Mouse (Mus musculus) small intestine, adult 2 months (tissue): ENCODE measurements around the gene Cpe.

Source experiments
- CTCF ChIP-seq: fragments of 200-500 bp; IDR thresholded peaks from 2 replicates; pipeline ENCODE4 v1.5.1; 2012; ENCODE audit warnings: low read depth, mild to moderate bottlenecking, control low read depth, inconsistent platforms, low read length, moderate library complexity, mixed read lengths; ENCODE audit not compliant: insufficient replicate concordance, insufficient read length; ENCODE audit errors: extremely low read depth
- POLR2A ChIP-seq: fragments of 200-500 bp; IDR thresholded peaks from 2 replicates; pipeline ENCODE4 v1.6.1; 2012; ENCODE audit warnings: low read depth, mild to moderate bottlenecking, control low read depth, inconsistent platforms, low read length, moderate library complexity

GRCm38 (mm10) chr8:64664811-64665210 is 28.0 kb downstream of the Cpe start:
- no peak for TF ChIP-seq POLR2A
- no peak for TF ChIP-seq CTCF
